Mouse (Mus musculus): Measurements from ENCODE around the gene Nop56.

DNA sequence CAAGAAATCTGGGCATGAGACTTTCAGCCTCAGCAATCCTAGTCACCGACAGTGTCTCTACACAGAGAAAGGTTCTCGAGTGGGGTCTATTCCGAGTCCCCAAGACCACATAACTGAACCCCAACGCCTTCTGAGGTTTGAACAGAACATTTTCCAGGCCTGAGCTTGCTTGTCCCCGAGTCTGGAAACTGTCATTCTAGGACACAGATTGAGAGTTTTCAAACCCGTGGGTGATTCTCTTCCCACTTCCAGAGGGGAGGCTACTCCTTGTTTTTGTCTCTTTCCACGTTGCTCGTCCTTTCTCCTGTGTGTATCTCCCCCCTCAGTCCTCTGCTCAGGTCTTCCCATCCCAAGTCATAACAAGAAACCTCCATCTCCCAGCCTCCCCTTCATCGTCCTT, 23.4 kb downstream of the Nop56 start:
- TF ChIP-seq CTCF (IDR thresholded peaks at IDR 0.05; ENCODE audit: extremely low read depth, insufficient read length, insufficient replicate concordance, low read depth, low read length): no peak
- TF ChIP-seq POLR2A (IDR thresholded peaks at IDR 0.05; ENCODE audit: low read depth, low read length): no peak
